Mouse (Mus musculus): ENCODE results near the gene Spata31d1b. TPM values are rescaled to one million over a fixed set of nuclear protein-coding genes. Genes with fewer than 3 reads are reported as not detected.
"Not testable (repeated sequence)": the region's sequence is repeated elsewhere in the genome, so short reads cannot be mapped to it uniquely, and the experiment has no call there.

The Spata31d1b gene
- polyA plus RNA-seq, 1 experiment from 2014 or later: not detected

DNA sequence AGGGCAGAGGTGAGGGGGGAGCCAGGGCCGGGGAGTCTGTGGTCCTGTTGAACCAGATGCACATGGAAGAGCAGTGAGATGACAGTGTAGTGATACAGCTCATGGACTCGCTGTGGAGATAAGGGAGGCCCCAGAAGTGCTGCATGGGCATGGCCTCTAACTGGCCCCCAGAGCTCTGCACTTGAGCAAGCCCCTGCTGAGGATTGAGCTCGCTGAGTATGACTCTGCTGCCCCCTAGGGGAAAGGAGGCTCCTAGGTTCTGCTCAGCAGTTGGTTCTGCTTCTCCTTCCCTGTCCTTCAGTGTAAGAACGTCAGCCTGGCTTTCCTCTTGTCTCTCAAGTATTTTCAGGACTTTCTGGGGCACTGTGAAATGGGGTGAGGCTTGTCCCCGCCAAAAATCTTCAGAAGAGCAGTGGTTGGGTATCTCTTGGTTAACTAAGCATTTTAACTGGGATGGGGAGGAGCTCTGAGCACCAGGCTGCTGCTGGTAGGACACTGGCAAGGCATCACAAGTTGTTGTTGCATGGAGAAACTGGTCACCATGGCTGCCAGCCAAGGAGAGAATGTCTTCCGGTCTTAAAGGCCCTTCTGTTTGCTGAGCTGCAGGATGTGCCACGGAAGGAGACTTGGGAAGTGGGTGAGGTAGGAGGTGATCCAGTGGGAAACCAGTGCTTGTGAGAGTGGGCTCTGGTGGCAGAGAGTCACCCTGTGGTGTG, 16.5 kb downstream of the Spata31d1b start:
- ATAC-seq (ENCODE audit: extremely low read depth, insufficient number of reproducible peaks, low FRiP score, low TSS enrichment): peak; percentile 61
- Histone ChIP-seq H3K27me3 (replicated peaks) (peaks cover 20% of the 10 kb centered on the region; the same call in 1 of the 2 replicates), H3K4me3 (no peak overlapping the region), H3K4me1 (peaks cover 15% of the 10 kb centered on the region), H3K9ac (peak overlapping the region; percentile 50; the same call in 1 of the 2 replicates), H3K4me2 (peak overlapping the region; percentile 26; the same call in 1 of the 2 replicates), H3K36me3 (no peaks in the 10 kb centered on the region), H3K27ac (replicated peaks) (no peak overlapping the region), H3K9me3 (no peaks in the 10 kb centered on the region)
- WGBS: 13% methylated on average over 7 of the region's 7 CpGs

DNA sequence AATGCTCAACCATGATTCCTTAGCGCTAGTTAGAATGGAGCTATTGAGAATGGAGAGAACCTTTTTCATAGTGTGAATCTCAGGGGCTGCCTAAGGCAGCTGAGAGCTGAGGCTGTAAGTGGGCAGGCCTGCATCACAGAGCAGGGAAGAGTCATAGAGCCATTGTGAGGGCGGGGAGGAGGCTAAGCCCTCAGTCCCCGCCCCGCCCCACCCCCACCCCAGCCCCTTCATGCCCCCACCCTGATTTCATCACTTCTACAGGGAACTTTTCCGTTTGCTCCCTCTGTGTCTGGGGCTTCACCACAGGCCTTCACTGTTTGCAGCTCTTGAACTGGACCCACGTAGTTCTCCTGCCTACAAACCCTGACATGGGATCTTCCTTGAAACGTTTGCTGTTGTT, 19.6 kb downstream of the Spata31d1b start, which contains the start of gene Spata31d1d:
Spata31d1d (minus strand) TSS at position 101 of the 400 bp plus-strand sequence.
- H3K9me3 ChIP-seq: no peaks in the 10 kb centered on the region
- no peak within 1 kb of the TSS for H3K27ac ChIP-seq (replicated peaks)
- peaks cover 6% of the 10 kb centered on the region for H3K4me1 ChIP-seq
- WGBS: 34% methylated on average over 7 of the region's 7 CpGs
- no peak within 1 kb of the TSS for H3K9ac ChIP-seq
- no peak within 1 kb of the TSS for H3K4me2 ChIP-seq
- peaks cover 15% of the 10 kb centered on the region; the same call in 1 of the 2 replicates for H3K27me3 ChIP-seq (replicated peaks)
- no peak for ATAC-seq (ENCODE audit: extremely low read depth, insufficient number of reproducible peaks, low FRiP score, low TSS enrichment)
- H3K4me3 ChIP-seq: no peak within 1 kb of the TSS
- H3K36me3 ChIP-seq: no peaks in the 10 kb centered on the region

DNA sequence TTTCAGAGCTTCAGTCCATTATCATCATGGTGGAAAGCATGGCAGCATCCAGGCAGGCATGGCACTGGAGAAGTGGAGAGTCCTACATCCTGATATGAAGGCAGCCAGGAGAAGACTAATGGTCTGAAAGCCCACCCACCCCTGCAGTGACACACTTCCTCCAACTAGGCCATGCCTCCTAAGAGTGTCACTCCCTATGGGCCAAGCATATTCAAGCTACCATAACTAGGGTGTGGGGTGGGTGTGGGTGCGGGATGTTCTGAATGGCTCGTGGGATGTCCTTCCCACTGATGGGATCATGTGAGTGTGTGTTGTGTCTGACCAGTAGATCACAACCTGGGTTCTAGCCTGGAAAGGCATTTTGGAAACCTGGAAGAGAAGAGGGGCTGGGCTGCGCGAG, 21.9 kb downstream of the Spata31d1b start:
- ATAC-seq (ENCODE audit: extremely low read depth, insufficient number of reproducible peaks, low FRiP score, low TSS enrichment): no peak
- Histone ChIP-seq H3K36me3 (no peaks in the 10 kb centered on the region), H3K27ac (replicated peaks) (no peak overlapping the region), H3K4me1 (no peaks in the 10 kb centered on the region), H3K4me2 (no peak overlapping the region), H3K27me3 (replicated peaks) (0 out of 2 replicates have a peak, but pooled peaks cover 6% of the 10 kb centered on the region), H3K9ac (no peak overlapping the region), H3K4me3 (no peak overlapping the region), H3K9me3 (no peaks in the 10 kb centered on the region)
- WGBS: 85% methylated on average over 4 of the region's 4 CpGs

DNA sequence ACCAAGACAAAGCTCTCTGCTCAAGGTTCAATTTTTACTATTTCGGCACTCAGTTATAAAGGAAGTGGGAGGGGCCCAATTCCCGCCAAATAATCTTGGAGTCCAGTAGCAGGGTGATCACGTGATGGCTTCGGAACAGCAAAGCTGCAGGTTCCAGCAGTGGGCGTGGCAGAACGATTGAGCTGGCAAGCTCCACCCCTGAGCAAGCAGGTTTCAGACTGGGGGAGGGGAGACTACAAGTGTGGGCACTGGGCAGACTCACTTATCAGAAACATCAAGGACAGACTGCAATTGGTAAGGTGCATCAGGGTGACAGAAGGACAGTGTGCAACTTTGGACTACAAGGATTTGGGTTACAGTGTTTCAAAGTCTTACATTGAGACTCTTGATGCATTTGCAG, 22.3 kb downstream of the Spata31d1b start:
- H3K9me3 ChIP-seq; H3K4me1 ChIP-seq; H3K36me3 ChIP-seq; H3K4me2 ChIP-seq; H3K27ac ChIP-seq (replicated peaks); ATAC-seq (ENCODE audit: extremely low read depth, insufficient number of reproducible peaks, low FRiP score, low TSS enrichment); H3K27me3 ChIP-seq (replicated peaks); H3K9ac ChIP-seq; H3K4me3 ChIP-seq: not testable (repeated sequence)
- 29% methylated on average over 6 of the region's 6 CpGs for WGBS

DNA sequence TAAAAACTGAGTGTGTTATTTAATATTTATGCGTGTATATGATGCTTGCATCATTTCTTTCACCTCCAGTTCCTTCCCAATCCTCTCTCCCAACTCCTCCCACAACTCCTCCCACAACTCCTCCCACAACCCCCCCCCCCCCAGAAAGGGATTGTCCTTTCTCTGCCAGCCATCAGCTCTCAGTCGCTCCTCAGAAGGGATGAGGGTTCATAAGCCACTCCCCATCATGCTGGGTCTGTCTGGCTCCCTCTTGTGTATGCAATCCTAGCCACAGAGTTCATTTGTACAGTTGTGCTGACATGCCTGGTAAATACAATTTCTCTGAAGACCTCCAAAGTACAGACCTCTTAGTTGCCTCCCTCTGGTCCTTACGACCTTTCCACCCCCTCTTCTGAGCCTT, 23.1 kb downstream of the Spata31d1b start:
- Histone ChIP-seq H3K4me2 (no peak overlapping the region), H3K36me3 (no peaks in the 10 kb centered on the region), H3K9me3 (no peaks in the 10 kb centered on the region), H3K4me3 (no peak overlapping the region), H3K4me1 (no peaks in the 10 kb centered on the region), H3K27ac (replicated peaks) (no peak overlapping the region), H3K9ac (no peak overlapping the region), H3K27me3 (replicated peaks) (0 out of 2 replicates have a peak, but pooled peaks cover 3% of the 10 kb centered on the region)
- ATAC-seq (ENCODE audit: extremely low read depth, insufficient number of reproducible peaks, low FRiP score, low TSS enrichment): no peak
- 28% methylated on average over 3 of the region's 3 CpGs for WGBS

DNA sequence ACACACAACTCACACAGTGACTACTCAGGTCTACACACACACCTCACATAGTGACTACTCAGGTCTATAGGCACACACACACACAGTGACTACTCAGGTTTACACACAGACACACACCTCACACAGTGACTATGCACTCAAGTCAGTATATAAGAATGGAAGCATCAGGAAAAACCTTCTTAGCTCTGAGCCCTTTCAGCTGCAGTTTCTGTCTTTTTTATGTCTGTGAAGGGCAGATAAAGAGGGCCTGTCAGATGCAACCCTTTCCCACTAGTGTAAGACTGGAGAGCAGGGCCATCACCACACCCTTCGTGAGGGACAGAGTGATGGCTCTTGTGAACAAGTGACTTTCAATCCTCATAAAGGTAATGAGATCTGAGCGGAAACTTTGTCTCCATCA, 26.4 kb downstream of the Spata31d1b start:
- Histone ChIP-seq H3K27me3 (replicated peaks) (no peaks in the 10 kb centered on the region), H3K36me3 (no peaks in the 10 kb centered on the region), H3K27ac (replicated peaks) (no peak overlapping the region), H3K4me1 (peaks cover 6% of the 10 kb centered on the region; the same call in 1 of the 2 replicates), H3K9ac (no peak overlapping the region), H3K9me3 (no peaks in the 10 kb centered on the region), H3K4me2 (no peak overlapping the region), H3K4me3 (no peak overlapping the region)
- no peak for ATAC-seq (ENCODE audit: extremely low read depth, insufficient number of reproducible peaks, low FRiP score, low TSS enrichment)
- WGBS: 77% methylated on average over 2 of the region's 2 CpGs

DNA sequence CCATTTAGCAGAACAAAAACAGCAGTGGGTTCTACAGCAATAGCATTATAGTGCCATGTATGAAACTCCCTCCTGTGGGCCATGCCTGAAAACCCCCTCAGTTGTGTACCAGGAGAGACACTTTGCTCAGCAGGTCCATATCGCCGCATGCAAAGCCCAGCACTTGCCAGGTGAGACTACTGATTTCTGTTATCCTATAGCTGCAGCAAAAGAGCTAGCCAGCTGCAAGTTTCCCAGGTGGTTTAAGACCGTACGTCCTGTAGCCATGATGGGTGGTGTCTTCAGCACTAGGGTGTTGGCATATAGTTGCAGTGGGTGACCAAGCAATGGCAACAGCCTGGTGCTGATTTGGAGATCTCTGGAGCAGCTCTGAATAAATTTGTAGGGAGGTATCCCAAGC, 27.3 kb downstream of the Spata31d1b start:
- no peak overlapping the region for H3K27ac ChIP-seq (replicated peaks)

DNA sequence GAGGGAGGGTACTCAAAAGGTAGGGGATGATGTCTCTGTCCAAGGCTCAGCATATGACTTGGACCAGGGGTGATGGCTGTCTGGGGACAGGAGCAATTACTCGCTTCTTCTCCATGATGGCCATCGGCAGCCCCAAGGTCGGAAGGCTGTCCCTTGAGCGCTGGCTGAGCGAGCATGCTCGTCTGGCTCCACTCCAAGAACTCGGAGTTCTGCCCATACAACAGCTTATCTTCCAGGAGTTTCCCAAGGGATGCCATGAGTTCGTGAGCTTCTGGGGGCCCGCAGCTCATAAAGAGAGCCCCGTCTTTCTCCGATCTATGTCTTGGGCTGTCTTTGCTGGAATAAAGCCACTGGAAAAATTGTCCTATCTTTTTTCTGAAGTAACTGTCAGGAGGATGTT, 29.0 kb downstream of the Spata31d1b start:
- Histone ChIP-seq H3K27ac (replicated peaks) (no peak overlapping the region), H3K4me3 (no peak overlapping the region), H3K36me3 (no peaks in the 10 kb centered on the region), H3K4me1 (peaks cover 8% of the 10 kb centered on the region), H3K4me2 (no peak overlapping the region), H3K9me3 (no peaks in the 10 kb centered on the region), H3K27me3 (replicated peaks) (no peaks in the 10 kb centered on the region), H3K9ac (no peak overlapping the region)
- 58% methylated on average over 11 of the region's 11 CpGs for WGBS
- ATAC-seq (ENCODE audit: extremely low read depth, insufficient number of reproducible peaks, low FRiP score, low TSS enrichment): no peak

More for the DNA sequence above, 27.3 kb downstream of the Spata31d1b start:
- Histone ChIP-seq H3K9me3 (no peaks in the 10 kb centered on the region), H3K27me3 (replicated peaks) (no peaks in the 10 kb centered on the region), H3K4me1 (peaks cover 6% of the 10 kb centered on the region; the same call in 1 of the 2 replicates), H3K36me3 (no peaks in the 10 kb centered on the region), H3K9ac (no peak overlapping the region), H3K4me3 (no peak overlapping the region), H3K4me2 (no peak overlapping the region)
- no peak for ATAC-seq (ENCODE audit: extremely low read depth, insufficient number of reproducible peaks, low FRiP score, low TSS enrichment)
- WGBS: 79% methylated on average over 4 of the region's 4 CpGs

DNA sequence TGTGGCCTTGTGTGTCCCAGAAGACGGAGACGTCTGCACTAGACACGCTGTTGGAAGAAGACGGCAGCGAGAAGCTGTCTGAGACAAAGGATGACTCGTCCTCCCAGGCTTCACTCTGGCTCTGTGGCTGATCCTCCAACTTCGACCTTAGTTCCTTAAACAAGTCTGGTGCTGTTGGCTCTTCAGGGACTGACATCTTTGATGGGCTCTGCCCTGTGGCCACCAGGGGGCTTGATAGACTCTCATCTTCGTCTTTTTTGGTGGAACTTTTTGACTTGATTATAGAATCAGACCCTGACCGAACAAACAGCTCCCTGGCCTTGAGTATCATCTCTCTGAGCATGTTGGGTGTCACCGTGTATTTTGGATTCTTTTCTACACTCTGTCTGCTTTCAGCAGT, 29.6 kb downstream of the Spata31d1b start:
- no peak overlapping the region for H3K4me3 ChIP-seq
- no peaks in the 10 kb centered on the region for H3K9me3 ChIP-seq
- H3K27me3 ChIP-seq (replicated peaks): no peaks in the 10 kb centered on the region
- no peak overlapping the region for H3K27ac ChIP-seq (replicated peaks)
- no peak for ATAC-seq (ENCODE audit: extremely low read depth, insufficient number of reproducible peaks, low FRiP score, low TSS enrichment)
- no peak overlapping the region for H3K4me2 ChIP-seq
- no peaks in the 10 kb centered on the region for H3K36me3 ChIP-seq
- 67% methylated on average over 10 of the region's 10 CpGs for WGBS
- no peak overlapping the region for H3K9ac ChIP-seq
- peaks cover 8% of the 10 kb centered on the region for H3K4me1 ChIP-seq

DNA sequence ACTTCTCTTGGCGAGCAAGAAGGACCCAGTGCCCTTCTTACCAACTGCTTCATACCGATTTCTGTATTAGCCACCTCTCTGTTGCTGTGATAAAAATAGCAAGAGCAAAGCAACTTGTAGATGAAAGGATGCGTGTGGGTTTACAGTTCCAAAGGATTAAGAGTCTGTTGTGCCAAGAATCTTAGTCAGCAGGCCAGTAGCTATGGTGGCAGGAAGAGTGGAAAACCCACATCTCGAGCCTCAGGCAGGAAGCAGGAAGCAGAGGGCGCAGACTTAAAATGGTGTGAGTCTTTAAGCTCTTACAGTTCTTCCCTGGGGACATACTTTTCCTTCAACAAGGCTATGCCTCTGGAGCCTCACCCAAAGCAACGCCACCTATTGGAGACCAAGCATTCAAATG, 33.4 kb downstream of the Spata31d1b start:
- 69% methylated on average over 6 of the region's 6 CpGs for WGBS
- Histone ChIP-seq H3K27me3 (replicated peaks) (no peaks in the 10 kb centered on the region), H3K4me1 (peaks cover 8% of the 10 kb centered on the region), H3K9ac (no peak overlapping the region), H3K27ac (replicated peaks) (no peak overlapping the region), H3K9me3 (no peaks in the 10 kb centered on the region), H3K4me3 (no peak overlapping the region), H3K4me2 (no peak overlapping the region), H3K36me3 (no peaks in the 10 kb centered on the region)
- no peak for ATAC-seq (ENCODE audit: extremely low read depth, insufficient number of reproducible peaks, low FRiP score, low TSS enrichment)

DNA sequence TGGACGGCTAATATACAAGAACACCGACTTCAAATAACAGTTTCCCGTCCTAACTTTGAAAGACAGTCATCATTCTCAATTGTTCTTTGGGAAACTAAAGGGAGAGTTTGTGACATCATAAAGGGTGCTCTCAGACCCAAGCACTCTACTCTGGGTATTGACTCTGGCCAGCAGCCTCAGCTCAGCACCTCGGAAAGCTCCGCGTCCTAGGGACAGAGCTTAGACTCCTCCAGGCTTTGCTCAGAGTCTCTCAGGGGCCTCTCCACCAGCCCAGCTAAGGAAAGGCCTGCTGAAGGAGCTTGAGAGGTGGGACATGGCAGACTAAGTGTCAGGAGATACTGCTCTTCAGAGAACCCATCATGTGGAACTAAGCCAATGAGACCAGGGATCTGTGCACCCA, 34.1 kb downstream of the Spata31d1b start:
- Histone ChIP-seq H3K4me2 (no peak overlapping the region), H3K27ac (replicated peaks) (no peak overlapping the region), H3K36me3 (no peaks in the 10 kb centered on the region), H3K4me3 (no peak overlapping the region), H3K9ac (no peak overlapping the region), H3K27me3 (replicated peaks) (no peaks in the 10 kb centered on the region), H3K9me3 (no peaks in the 10 kb centered on the region), H3K4me1 (peaks cover 4% of the 10 kb centered on the region)
- ATAC-seq (ENCODE audit: extremely low read depth, insufficient number of reproducible peaks, low FRiP score, low TSS enrichment): no peak
- 63% methylated on average over 6 of the region's 6 CpGs for WGBS

DNA sequence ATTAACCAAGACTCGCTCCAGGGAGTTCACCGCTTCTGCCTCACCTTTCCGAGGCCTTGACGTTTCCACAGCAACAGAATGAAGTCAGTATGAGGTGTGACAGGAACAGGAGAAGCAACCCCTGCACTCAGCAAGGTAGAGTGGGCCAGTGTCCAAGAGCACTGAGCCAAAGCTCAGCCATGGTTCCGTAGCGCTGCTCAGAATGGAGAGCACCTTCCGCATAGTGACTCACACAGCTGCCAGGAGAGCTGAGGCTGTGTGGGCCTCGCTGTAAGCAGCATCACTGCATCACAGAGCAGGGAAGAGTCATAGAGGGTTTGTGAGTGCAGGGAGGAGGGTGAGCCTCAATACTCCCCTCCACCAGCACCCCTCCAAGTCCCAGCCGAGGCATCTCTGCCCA, 34.6 kb downstream of the Spata31d1b start, which contains the start of gene 1700014D04Rik:
1700014D04Rik (minus strand) TSS at position 42 of the 400 bp plus-strand sequence.
- Histone ChIP-seq H3K4me2 (no peak within 1 kb of the TSS), H3K9ac (no peak within 1 kb of the TSS), H3K27me3 (replicated peaks) (no peaks in the 10 kb centered on the region), H3K27ac (replicated peaks) (no peak within 1 kb of the TSS), H3K4me3 (no peak within 1 kb of the TSS), H3K4me1 (peaks cover 2% of the 10 kb centered on the region; the same call in 1 of the 2 replicates), H3K36me3 (no peaks in the 10 kb centered on the region), H3K9me3 (no peaks in the 10 kb centered on the region)
- WGBS: 81% methylated on average over 9 of the region's 9 CpGs
- no peak for ATAC-seq (ENCODE audit: extremely low read depth, insufficient number of reproducible peaks, low FRiP score, low TSS enrichment)

All from heart, embryonic 13.5 days (tissue).